Mouse (Mus musculus) heart, adult 2 months (tissue): ENCODE results near the gene Pklr. TPM values are rescaled to one million over a fixed set of nuclear protein-coding genes. Genes with fewer than 3 reads are reported as not detected.
A peak's percentile ranks its signal among the peaks of the same experiment; 100 is the strongest.

ENCODE experiments used
- DNase-seq, 2 experiments: peaks; one replicate each; pipeline ENCODE4 v3.0.0; 2021
- H3K27ac ChIP-seq: fragments of 200-600 bp; 2 replicates; pipeline ENCODE4 v1.8.1; 2022
- H3K27me3 ChIP-seq: fragments of 200-500 bp; 2 replicates; pipeline ENCODE4 v1.6.1; 2012; ENCODE audit warnings: mild to moderate bottlenecking, low read length, inconsistent platforms, mixed read lengths; ENCODE audit not compliant: control insufficient read depth, insufficient read depth
- H3K36me3 ChIP-seq: fragments of 200-500 bp; 2 replicates; pipeline ENCODE4 v1.6.1; 2012; ENCODE audit warnings: low read length, inconsistent platforms; ENCODE audit not compliant: control insufficient read depth, insufficient read depth
- H3K4me1 ChIP-seq: fragments of 200-500 bp; 2 replicates; pipeline ENCODE4 v1.6.1; 2011; ENCODE audit warnings: low read length; ENCODE audit not compliant: control insufficient read depth, insufficient read depth
- H3K4me3 ChIP-seq: fragments of 200-600 bp; 2 replicates; pipeline ENCODE4 v1.8.1; 2022
- H3K79me2 ChIP-seq: fragments of 200-500 bp; replicated peaks from 2 replicates; pipeline ENCODE4 v1.6.1; 2012; ENCODE audit warnings: mild to moderate bottlenecking, inconsistent platforms, low read length, moderate library complexity, mixed read lengths; ENCODE audit not compliant: control insufficient read depth, insufficient read depth
- H3K9ac ChIP-seq: fragments of 200-500 bp; 2 replicates; pipeline ENCODE4 v1.6.1; 2012; ENCODE audit warnings: low read depth, mild to moderate bottlenecking, control low read depth, inconsistent platforms, low read length, mixed read lengths
- CTCF ChIP-seq: fragments of 200-600 bp; IDR thresholded peaks from 2 replicates; pipeline ENCODE4 v1.8.1; 2022; ENCODE audit warnings: antibody characterized with exemption, mild to moderate bottlenecking, moderate library complexity
- EP300 ChIP-seq: fragments of 200-500 bp; IDR thresholded peaks from 2 replicates; pipeline ENCODE4 v1.6.1; 2011; ENCODE audit warnings: low read depth, low read length, control low read depth; ENCODE audit not compliant: insufficient read depth
- POLR2A ChIP-seq: fragments of 200-500 bp; IDR thresholded peaks from 2 replicates; pipeline ENCODE4 v1.6.1; 2011; ENCODE audit warnings: mild to moderate bottlenecking, low read depth, low read length, control low read depth; ENCODE audit not compliant: insufficient read depth
- WGBS: fragments of 180-500 bp; shearing (Covaris S2); methylation state at CpG from one replicate; pipeline ENCODE4 v1.1.7; 2018; 5-methylcytosine and 5-hydroxymethylcytosine counted together
- intact Hi-C: fragments of 180-260 bp; cut with DNase I; formaldehyde crosslinking; loops from one replicate; pipeline ENCODE4 v1.15.1; 2025
- polyA plus RNA-seq: library from polyadenylated mRNA; depleted of rRNA; stranded (reverse); fragments of >200 nt; gene quantifications from 2 replicates; pipeline ENCODE4 v1.2.3, GENCODE M21; 2012
- total RNA-seq, 2 experiments: library from RNA; stranded (reverse); gene quantifications; 2 replicates each; pipeline ENCODE4 v1.2.3; 2021

Gene Pklr
- total and polyA plus RNA-seq, 3 experiments: 0.06 TPM; not detected in 2

GRCm38 (mm10) chr3:89091811-89092508 lies 44.0 kb upstream of the Pklr start:
- Histone ChIP-seq H3K27ac (no peak overlapping the region), H3K36me3 (no peaks in the 10 kb centered on the region), H3K79me2 (no peaks in the 10 kb centered on the region), H3K27me3 (no peaks in the 10 kb centered on the region), H3K9ac (no peak overlapping the region), H3K4me1 (peaks cover 3% of the 10 kb centered on the region), H3K4me3 (no peak overlapping the region; the same call in 1 of the 2 replicates)
- 28% methylated on average over 20 of the region's 20 CpGs for WGBS
- DNase-seq: no peak
- TF ChIP-seq POLR2A (no peak), CTCF (no peak), EP300 (no peak)
- intact Hi-C loops: loop anchor here (2.0 kb wide), 1 partner anchor 123 kb away; the partner anchor contains the start of gene Thbs3

GRCm38 (mm10) chr3:89092509-89093090 lies 43.3 kb upstream of the Pklr start:
- no peak for TF ChIP-seq POLR2A
- no peak for TF ChIP-seq CTCF
- TF ChIP-seq EP300: no peak
- no peaks in the 10 kb centered on the region for H3K79me2 ChIP-seq
- peaks cover 3% of the 10 kb centered on the region for H3K4me1 ChIP-seq
- intact Hi-C loops: no loop called here
- no peaks in the 10 kb centered on the region for H3K27me3 ChIP-seq
- no peak overlapping the region for H3K27ac ChIP-seq
- peak in 1 of 2 experiments; percentile 28 for DNase-seq
- H3K9ac ChIP-seq: peak overlapping the region; percentile 34; the same call in 1 of the 2 replicates
- peak overlapping the region; percentile 9; the same call in 1 of the 2 replicates for H3K4me3 ChIP-seq
- 36% methylated on average over 11 of the region's 11 CpGs for WGBS
- H3K36me3 ChIP-seq: no peaks in the 10 kb centered on the region

GRCm38 (mm10) chr3:89093175-89093574 lies 42.8 kb upstream of the Pklr start, which contains the start of gene Rusc1:
Gene Rusc1 (minus strand): TSS chr3:89093311.
- DNase-seq: peak; percentile 86 to 87
- WGBS: 10% methylated on average over 18 of the region's 18 CpGs
- no peaks in the 10 kb centered on the region for H3K36me3 ChIP-seq
- H3K9ac ChIP-seq: peak within 1 kb of the TSS; percentile 34; the same call in 1 of the 2 replicates
- peaks cover 3% of the 10 kb centered on the region for H3K4me1 ChIP-seq
- no peak within 1 kb of the TSS for H3K27ac ChIP-seq
- intact Hi-C loops: no loop called here
- no peaks in the 10 kb centered on the region for H3K27me3 ChIP-seq
- H3K4me3 ChIP-seq: peak within 1 kb of the TSS; percentile 9; the same call in 1 of the 2 replicates
- H3K79me2 ChIP-seq: no peaks in the 10 kb centered on the region
- TF ChIP-seq POLR2A (no peak), CTCF (no peak), EP300 (no peak)

- Histone ChIP-seq H3K36me3 (no peaks in the 10 kb centered on the region), H3K79me2 (no peaks in the 10 kb centered on the region), H3K9ac (no peak overlapping the region), H3K4me1 (no peaks in the 10 kb centered on the region; the same call in 1 of the 2 replicates), H3K27ac (no peak overlapping the region), H3K27me3 (no peaks in the 10 kb centered on the region), H3K4me3 (no peak overlapping the region)
- no peak for DNase-seq
- intact Hi-C loops: no loop called here
- TF ChIP-seq CTCF (no peak), EP300 (no peak), POLR2A (no peak)
- WGBS: 91% methylated on average over 10 of the region's 10 CpGs
Observed at GRCm38 (mm10) chr3:89094021-89094420, 41.9 kb upstream of the Pklr start.

GRCm38 (mm10) chr3:89100811-89101210 lies 35.1 kb upstream of the Pklr start, which contains the start of gene Gm43738:
Gene Gm43738 (minus strand): TSS chr3:89101099.
- no peak for TF ChIP-seq CTCF
- TF ChIP-seq POLR2A: no peak
- no peak for TF ChIP-seq EP300
- no peak for DNase-seq
- peak within 1 kb of the TSS; percentile 34; the same call in 1 of the 2 replicates for H3K27ac ChIP-seq
- intact Hi-C loops: no loop called here
- peak within 1 kb of the TSS; percentile 64 for H3K9ac ChIP-seq
- no peaks in the 10 kb centered on the region for H3K27me3 ChIP-seq
- H3K36me3 ChIP-seq: no peaks in the 10 kb centered on the region
- H3K4me3 ChIP-seq: peak within 1 kb of the TSS; percentile 74
- 43% methylated on average over 7 of the region's 7 CpGs for WGBS
- H3K4me1 ChIP-seq: peaks cover 1% of the 10 kb centered on the region; the same call in 1 of the 2 replicates
- no peaks in the 10 kb centered on the region for H3K79me2 ChIP-seq

GRCm38 (mm10) chr3:89101459-89101811 lies 34.5 kb upstream of the Pklr start:
- DNase-seq: no peak
- peaks cover 1% of the 10 kb centered on the region; the same call in 1 of the 2 replicates for H3K4me1 ChIP-seq
- intact Hi-C loops: no loop called here
- no peaks in the 10 kb centered on the region for H3K36me3 ChIP-seq
- under 1% methylated on average over 19 of the region's 19 CpGs for WGBS
- no peak for TF ChIP-seq POLR2A
- TF ChIP-seq CTCF: no peak
- peak overlapping the region; percentile 74 for H3K4me3 ChIP-seq
- H3K9ac ChIP-seq: peak overlapping the region; percentile 64
- peak overlapping the region; percentile 34; the same call in 1 of the 2 replicates for H3K27ac ChIP-seq
- H3K27me3 ChIP-seq: no peaks in the 10 kb centered on the region
- H3K79me2 ChIP-seq: no peaks in the 10 kb centered on the region
